Mouse (Mus musculus) C2C12 (cell line): ENCODE measurements at regions not wholly inside any gene's neighbourhood (a gene's known extent, or its start where the extent isn't known, plus 50 kb on each side); places are given as distances from the start of the nearest gene placed in this dataset.

Experiments used
- CEBPB ChIP-seq: IDR thresholded peaks from one replicate; pipeline ENCODE4 v1.6.1; 2011; ENCODE audit warnings: low read depth, mild to moderate bottlenecking, control low read depth, moderate library complexity
- CTCF ChIP-seq: IDR thresholded peaks from one replicate; pipeline ENCODE4 v1.5.1; 2011; ENCODE audit not compliant: control insufficient read depth, insufficient read depth, insufficient read length
- MYOG ChIP-seq: IDR thresholded peaks from one replicate; pipeline ENCODE4 v1.6.1; 2011; ENCODE audit not compliant: control insufficient read depth, insufficient read length; ENCODE audit errors: extremely low read depth
- USF1 ChIP-seq: IDR thresholded peaks from one replicate; pipeline ENCODE4 v1.6.1; 2011; ENCODE audit warnings: low read depth, mild to moderate bottlenecking, control low read depth, moderate library complexity

DNA sequence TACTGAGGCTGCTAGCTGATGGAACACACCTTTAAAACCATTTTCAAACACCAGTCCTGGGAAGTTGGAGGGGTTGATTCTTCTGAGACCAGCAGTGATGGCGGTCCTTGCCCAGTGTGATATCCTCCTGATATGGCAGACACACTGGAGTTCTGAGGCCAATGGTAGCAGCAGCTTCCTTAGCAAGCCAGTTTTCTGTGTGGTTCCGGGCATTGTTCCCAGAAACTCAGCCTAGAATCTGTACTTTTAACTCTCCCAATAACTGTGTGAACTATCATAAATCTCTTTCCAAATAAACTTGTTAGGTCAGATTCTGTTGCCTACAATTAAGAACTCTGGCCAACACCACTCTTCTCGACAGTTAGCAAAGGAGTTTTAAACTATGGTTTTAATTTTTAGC, 593.1 kb upstream of the Acvr2a start:
- TF ChIP-seq CTCF (no peak), CEBPB (no peak), USF1 (no peak), MYOG (no peak)
